Mouse (Mus musculus) left cerebral cortex, postnatal 25 days (tissue): ENCODE results near the gene Trmt44. TPM values are rescaled to one million over a fixed set of nuclear protein-coding genes. Genes with fewer than 3 reads are reported as not detected.

ENCODE experiments used
- total RNA-seq, 2 experiments: library from RNA; stranded (reverse); gene quantifications; 2 replicates each; pipeline ENCODE4 v1.2.3; 2021

Trmt44 gene
- total RNA-seq, 2 experiments from 2014 or later, result 7.6 to 8.7 TPM

Other genes with a start within 250 kb of the Trmt44 start
- not detected for gene Hmx1, start 186.0 kb downstream of the Trmt44 start, total RNA-seq
- under 1 TPM; 0.16 to 0.39 TPM for gene Cpz, start 49.4 kb downstream of the Trmt44 start, total RNA-seq
- gene Acox3, start 8.0 kb upstream of the Trmt44 start, total RNA-seq, result 10 to 100 TPM; 26.6 to 29.5 TPM
- gene Htra3, start 104.7 kb upstream of the Trmt44 start, total RNA-seq, result 1 to 10 TPM; 6.4 to 7.4 TPM
- 1 to 10 TPM; 2.7 to 3.0 TPM for gene Sh3tc1, start 164.9 kb upstream of the Trmt44 start, total RNA-seq
- 100 to 1,000 TPM; 175 to 209 TPM for gene Ablim2, start 182.8 kb upstream of the Trmt44 start, total RNA-seq